Mouse (Mus musculus) gastrocnemius, postnatal 10 days (tissue): ENCODE data around the gene Mrps35. TPM values are rescaled to one million over a fixed set of nuclear protein-coding genes. Genes with fewer than 3 reads are reported as not detected.

Experiments
- DNase-seq: peaks from one replicate; pipeline ENCODE4 v3.0.0; 2021; ENCODE audit warnings: mixed read lengths
- long read RNA-seq, 2 experiments: library from polyadenylated mRNA; stranded (forward); transcript quantifications; one replicate each; pipeline ENCODE4 v2.0.0; 2021
- total RNA-seq, 2 experiments: library from RNA; stranded (reverse); gene quantifications; 2 replicates each; pipeline ENCODE4 v1.2.3; 2021

Gene Mrps35
- total RNA-seq = 10 to 100 TPM; 68.4 to 70.7 TPM
- long read RNA-seq, experiment 1, full-length matches to known transcripts = 54 of 59 reads
- long read RNA-seq, experiment 1, partial matches to known transcripts = 0 of 59 reads
- long read RNA-seq, experiment 1, other reads (novel, unspliced or antisense) = 5 of 59 reads
- long read RNA-seq, experiment 2, full-length matches to known transcripts = 54 of 62 reads
- long read RNA-seq, experiment 2, partial matches to known transcripts = 0 of 62 reads
- long read RNA-seq, experiment 2, other reads (novel, unspliced or antisense) = 8 of 62 reads

DNA sequence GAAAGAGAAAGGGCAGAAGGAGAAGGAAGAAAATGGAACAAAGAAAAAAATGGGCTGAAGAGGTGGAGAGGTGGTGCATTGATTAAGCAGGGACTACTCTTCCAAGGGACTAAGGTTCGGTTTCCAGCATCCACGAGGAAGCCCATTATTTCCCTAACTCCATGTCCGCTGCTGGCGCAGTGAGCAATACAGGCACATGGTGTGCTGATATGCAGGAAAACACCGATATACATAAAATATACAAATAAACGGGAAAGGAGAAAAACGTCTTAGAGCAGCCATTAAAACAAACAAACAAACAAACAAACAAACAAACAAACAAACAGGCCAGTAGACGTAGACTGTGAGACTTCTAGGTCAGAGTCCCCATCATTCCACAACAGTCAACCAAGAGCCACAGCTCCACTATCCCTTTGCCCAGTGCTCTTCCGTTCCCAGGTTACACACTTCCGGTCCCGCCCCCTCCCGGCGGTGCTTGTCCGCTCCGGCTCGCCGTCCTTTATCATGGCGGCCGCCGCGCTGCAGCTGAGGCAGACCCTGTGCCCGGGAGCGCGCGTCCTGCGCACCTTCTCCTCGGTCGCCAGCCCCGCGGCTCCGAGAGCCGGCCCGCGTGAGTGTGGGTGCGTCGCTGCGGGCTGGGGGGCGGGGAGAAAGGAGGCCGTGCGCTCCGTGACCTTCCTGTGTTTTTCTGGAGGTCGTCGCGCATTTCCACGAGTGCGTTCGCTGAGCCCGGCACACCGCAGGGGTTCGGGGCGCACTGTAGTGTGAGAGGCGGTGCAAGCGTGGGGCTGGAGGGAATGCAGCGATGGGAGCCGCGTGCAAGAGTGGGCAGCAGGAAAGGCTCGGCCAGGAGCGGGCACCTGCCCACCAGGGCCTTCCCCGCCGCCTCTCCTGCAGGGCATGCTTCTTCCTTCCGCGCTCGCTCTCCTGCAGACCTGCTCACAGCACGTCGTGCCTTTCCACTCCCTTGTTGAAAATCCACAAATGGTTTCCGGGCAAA, at the start of gene Mrps35:
Mrps35 (plus strand) TSS at position 474 of the 1,000 bp plus-strand sequence.
- DNase-seq = peak; percentile 91

DNA sequence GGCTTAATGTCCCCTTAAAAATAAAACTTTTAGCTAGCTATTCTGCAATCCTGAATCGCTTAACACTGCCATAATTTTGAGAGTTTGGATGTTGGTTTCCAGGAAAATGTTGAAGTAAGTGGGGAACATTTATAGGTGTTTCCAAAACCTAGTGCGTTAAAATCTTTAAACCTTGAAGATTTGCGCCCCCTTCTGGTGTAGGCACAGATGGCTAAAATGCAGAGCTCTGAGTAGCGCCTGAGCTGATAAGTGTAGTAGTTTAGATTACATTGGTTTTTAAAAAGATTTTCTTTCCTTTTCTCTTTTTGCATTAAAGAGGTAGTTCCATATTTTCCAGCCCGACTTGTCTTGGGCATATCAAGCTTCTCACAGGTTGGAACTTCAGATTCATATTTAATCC, 48.3 kb upstream of the Mrps35 start:
- DNase-seq = peak; percentile 67

DNA sequence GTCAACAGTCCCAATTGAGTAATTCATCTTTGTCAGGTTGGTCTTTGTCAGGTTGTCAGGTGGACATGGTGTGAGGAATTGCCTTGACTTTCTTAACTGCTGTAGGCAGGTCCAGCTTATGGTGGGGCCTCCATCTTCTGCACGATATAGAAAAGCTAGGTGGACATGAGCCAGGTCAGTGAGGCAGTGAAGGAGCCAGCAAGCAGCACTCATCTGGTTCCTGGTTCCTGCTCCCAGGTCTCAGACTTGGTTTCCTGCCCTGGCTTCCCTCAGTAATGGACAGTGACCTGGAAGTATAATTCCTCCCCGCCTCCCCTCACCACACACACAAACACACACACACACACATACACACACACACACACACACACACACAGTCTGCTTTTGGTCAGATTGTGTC, 47.2 kb upstream of the Mrps35 start:
- no peak for DNase-seq

DNA sequence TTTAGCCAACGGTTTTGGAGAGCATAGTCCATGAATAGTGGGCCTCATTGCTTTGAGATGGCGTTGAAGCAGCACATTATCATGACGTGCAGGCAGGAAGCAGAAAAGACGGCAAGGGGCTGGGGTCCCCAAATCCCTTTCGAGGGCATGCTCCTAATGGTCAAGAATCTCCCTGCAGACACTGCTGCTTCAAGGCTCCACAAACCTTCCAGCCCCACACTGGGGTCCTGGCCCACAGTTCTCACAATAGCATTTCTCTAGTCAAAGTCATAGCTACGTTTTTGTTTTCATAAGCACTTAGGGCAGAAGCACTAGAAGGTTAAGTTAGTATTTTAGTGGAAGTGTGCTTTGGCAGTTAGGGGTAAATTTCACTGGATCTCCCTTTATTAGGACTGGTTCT, 46.7 kb upstream of the Mrps35 start:
- no peak for DNase-seq

DNA sequence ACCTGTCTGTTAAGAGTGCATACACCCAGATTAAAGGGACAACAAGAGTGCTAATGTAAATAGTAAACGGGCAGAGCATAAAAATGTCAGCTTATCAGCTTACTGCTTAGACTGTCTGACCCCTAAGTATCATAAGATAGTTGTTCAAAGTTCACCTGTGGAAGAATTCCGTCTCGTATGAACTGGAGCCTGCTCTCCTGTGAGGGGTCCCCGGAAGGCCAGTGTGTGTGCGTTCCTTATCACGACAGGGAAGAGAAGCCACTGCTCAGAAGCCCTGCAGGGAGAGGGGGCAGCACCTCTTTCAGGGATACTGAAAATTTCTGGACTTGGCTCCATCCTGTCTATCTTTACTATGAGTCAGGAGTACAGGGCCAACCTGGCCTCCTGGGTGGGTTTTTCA, 45.6 kb upstream of the Mrps35 start:
- DNase-seq = no peak

DNA sequence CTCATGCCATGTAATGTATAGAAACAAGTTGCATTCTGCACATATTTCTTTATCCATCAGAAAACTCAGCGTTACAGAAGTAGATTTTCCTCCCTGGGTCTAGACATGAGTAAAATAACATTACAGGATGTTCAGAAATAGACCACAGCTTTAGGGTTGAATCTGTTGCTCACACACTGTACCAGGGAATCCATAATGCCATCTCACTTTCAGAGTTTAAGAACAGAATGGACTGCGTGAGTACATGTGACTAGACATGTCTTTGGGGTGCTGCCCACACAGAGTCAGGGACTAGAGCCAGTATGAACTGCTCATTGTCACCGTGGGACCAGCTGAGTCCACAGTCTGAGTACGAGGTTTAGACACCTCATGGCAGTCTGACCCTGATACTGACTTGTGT, 43.9 kb upstream of the Mrps35 start:
- no peak for DNase-seq

DNA sequence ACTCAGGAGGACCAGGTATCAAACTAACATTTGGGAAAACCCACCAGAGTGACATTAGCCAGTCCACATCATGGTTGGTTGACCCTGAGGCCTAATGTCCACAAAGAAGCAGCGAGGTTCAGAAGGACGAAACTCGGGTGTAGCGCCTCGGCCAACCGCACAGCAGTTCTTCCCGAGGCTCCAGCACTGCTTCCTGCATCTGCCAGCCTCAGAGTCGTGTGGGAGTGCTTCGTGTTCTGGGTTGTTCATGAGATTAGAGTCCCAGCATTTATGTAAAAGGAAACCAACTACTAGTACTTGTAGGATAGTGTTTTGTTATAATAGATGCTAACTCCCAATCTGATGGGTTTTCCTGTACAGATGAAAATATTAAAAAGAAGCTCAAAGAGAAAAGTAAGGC, 43.3 kb upstream of the Mrps35 start:
- DNase-seq = no peak

DNA sequence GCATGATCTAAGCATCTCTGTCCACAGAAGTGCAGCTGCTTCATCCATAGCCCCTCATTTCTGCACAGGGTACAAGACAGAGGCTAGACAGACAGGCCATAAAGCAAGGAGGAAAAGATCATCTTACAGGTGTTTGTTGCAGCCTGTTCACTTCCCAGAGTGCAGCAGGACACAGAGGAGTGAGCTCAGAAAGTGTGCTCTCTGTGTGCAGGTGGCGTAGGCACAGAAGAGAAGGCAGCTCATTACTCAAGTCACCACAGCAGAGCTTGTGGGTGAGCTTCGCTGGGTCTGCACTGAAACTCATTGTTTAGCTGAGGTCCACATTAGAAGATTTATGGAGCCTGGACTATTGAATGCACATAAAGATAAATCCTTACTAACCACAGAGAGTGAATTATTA, 42.8 kb upstream of the Mrps35 start:
- DNase-seq = no peak

DNA sequence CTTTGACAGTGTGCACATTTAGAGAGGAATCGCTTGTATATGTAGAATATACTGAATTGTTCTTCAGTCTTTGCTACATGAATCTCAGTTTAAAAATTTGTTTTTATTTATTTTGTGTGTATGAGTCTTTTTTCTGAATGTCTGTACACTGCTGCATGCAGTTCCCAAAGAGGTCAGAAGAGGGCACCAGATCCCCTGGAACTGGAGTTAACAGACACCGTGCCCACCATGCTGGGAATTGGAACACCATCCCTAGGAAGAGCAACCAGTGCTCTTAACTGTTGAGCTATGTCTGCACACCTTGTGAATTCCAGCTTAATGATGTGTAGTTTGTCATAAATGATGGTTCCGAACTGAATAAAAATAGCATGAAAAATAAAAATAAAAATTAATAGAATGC, 34.4 kb upstream of the Mrps35 start:
- DNase-seq = peak; percentile 67

DNA sequence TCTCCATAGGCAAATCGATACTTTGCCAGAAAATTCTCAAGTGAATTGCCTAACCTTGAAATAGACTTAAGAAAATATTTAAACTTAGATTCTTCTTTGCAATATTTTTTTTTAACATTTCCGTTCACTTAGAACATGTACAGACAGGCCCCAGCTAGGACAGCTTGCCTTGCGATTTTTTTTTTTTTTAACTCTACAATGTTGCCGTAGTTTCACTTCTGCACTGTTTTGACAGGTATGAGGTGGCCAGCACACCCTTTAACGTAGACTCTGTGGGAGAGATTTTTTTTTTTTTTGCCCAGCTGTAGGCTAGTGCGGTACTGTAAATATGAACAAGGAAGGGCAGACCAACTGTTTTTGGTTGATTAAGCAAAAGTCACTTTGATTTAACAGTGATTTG, 32.2 kb upstream of the Mrps35 start:
- no peak for DNase-seq

DNA sequence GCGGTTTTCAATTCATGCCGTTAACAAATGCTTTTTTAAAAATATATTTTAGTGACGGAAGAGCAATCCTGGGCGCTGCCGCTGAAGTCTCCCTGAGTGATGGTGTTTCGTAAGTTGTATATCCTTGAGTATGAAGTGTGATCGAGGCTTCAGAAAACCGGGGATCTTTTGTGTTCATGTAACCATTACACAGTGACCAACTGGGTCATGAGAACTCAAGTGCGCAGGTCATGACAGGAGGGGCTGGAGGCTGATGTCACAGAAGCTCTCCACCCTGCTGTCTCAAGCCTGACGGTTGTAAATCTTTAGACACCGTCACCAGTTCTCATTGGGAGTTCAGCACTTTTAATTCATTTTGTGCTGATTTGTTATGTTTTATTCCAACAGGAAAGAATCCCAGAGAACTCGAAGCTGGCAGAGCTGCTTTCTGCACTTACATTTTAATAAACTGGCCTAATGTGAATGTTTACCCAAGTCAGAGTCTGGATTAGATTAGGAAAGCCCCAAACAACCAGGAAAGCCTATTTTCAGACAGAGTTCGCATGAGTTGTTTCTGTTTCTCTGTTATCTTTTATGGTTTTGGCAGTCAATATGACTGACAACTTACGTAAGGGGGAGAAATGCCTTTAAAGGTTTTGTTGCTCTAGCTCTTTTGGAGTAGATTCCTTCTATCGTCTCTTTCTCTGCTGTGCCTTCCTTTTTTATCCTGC, 31.6 kb upstream of the Mrps35 start:
- DNase-seq = no peak

DNA sequence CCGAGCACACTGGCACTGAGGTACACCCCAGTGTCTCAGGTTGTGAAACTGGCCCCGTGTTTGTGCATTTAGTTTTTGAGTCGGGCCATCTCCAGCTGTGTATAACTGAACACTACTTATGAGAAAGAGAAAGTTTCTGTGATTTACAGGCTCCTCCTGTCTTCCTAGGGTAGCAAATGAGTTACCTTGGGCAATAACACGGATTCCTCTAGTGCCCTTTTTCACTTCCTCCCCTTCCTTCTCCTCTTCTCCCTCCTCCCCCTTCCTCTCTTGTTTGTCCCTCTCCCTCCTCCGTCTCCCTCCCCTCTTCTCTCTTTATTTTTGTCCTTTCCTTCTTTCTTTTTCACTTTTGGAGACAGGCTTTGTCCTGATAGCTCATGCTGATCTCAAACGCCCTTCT, 31.0 kb upstream of the Mrps35 start:
- DNase-seq = no peak

DNA sequence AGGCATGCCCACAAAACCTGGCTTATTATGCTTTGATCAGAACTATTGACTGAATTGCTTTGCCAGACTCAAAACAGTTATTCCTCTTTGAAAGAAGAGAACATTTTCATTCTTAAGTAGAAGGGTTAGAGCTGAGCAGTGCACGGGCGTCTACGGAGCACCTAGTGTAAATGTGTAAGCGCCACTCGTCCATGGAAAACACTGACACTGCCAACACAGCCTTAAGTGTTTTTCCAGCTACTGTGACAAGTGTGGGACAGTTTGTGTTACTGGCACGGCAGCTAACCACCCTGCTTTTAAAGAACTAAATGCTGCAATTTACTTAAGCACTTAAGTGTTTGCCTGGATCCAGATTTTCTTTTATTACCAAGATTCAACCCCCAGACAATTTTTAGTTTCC, 30.6 kb upstream of the Mrps35 start:
- no peak for DNase-seq

DNA sequence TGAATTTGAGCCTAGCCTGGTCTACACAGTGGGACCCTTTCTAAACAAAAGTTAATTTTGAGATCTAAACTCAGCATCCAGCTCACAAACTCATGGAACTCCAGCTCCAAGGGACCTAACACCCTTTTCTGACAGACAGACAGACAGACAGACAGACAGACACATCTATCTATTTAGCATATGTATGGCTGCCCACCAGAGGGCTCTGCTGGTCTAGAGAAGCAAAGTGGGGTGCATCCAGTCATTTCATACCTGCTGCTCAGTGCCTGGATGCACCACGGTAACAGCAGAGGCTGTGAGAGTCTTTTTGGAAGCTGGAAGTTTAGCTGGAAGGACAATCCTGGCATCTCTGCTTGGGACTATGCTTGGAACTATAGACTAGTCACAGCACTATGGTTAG, 29.0 kb upstream of the Mrps35 start:
- DNase-seq = no peak

DNA sequence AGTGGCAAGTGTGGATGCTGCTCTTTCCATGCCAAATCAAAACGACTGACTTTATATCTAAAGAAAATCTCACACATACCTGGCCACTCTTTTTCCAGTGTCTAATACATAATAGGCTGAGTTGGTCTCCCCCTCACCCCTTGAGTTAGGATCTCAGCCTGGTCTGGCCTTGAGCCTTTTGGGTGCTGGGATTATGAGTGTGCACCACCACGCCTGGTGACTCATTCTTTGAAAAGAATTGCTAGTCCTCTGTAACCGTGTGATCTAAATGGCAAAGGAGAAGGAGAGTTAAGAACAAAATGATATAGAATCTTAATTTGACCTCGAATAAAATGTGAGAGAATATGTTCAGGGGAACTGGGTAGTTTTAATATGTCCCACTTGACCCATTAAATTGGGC, 24.7 kb upstream of the Mrps35 start:
- no peak for DNase-seq

DNA sequence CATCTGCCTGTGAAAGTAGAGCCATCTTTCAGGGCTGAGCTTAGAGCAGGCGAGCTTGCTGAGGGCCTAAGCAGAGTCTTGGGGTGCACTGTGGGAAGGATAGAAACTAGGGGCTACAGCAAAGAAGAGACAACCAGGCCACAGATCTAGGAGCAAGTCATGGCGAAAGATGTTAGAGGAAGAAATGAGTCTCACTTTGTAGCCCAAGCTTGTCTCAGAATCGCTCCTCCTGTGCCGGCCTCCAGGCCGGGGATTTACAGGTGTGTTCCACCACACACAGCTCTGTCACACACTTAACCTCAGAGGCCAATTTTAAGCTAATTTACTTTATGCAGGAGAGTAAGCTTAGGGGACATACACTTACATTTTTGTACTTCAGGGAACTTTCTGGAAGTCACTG, 24.2 kb upstream of the Mrps35 start:
- DNase-seq = no peak

DNA sequence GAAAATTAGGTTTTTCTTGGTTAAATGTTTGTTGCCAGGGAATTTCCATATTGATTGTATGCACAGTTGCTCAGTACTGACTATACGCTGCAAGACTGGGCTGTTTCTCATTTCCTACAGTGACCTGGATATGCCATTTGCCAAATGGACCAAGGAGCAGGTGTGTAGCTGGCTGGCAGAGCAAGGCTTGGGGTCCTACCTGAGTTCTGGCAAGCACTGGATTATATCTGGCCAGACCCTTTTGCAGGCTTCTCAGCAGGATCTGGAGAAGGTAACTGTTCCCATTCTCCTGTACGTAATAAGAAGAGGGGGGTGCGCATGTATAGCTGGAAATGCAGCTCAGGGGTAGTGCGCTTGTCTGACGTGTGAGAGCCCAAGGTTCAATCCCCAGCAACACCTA, 21.4 kb upstream of the Mrps35 start:
- no peak for DNase-seq

DNA sequence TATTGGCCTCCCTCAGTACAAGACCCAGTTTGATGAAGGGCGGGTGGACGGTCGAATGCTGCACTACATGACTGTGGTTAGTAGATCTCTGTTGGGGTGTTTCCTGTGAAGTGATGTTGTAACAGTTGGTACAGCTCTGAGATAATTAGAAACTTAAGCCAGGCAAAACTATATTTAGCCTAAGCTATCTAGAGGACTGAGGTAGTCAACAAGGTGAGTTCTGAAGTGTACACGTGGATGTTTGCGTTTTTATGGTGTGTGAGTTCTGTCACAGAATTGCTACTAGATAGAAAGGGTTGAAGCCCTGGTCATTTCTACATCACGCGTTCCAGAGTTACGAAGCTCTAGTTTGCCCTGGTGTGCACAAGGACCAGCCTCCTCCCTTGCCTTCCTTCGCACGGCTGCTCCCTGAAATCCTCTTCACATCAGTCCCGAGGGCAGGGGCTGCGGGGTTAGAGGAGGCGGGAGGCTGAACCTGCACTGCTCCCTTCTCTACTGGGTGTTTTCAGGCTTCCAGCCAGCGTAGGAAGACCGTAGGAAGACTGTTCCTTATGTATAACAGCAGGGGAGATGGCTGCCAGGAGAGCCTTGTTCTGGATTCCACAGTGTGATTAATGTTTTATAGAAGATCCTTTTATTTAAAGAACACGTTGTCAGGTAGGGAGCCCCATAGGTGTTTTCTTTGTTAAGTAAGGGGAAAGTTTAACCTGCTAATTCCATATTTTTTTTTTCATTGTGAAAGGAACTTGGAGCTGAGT, 20.0 kb upstream of the Mrps35 start:
- DNase-seq = no peak

DNA sequence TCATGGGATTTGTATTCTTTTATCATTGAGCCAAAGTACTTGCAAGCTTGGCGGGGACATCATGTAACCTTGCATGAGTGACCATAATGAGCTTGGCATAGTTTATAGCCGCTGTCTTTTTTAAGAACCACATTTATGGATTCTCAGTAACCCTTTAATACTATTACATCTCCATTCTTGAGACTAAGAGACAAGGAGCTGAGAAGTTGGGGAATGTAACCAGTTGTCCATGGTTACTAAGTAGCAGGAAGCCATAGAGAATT, 19.5 kb upstream of the Mrps35 start:
- no peak for DNase-seq

DNA sequence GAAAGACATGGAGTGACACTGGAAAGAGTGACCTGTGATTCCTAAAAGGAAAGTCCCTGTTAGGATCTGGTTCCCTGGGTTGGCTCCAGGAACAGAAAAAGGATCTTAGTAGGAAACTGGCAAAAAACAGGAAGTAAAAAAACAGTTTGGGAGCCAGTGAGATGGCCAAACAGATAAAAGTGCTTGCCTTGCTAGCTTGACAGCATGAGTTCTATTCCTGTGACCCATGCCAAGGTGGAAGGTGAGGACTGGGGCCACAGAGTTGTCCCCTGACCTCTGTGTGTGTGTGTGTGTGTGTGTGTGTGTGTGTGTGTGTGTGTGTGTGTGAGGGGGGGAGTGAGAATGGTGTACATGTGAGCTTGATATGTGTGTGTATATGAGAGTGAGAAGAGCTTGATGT, 19.0 kb upstream of the Mrps35 start:
- DNase-seq = no peak

DNA sequence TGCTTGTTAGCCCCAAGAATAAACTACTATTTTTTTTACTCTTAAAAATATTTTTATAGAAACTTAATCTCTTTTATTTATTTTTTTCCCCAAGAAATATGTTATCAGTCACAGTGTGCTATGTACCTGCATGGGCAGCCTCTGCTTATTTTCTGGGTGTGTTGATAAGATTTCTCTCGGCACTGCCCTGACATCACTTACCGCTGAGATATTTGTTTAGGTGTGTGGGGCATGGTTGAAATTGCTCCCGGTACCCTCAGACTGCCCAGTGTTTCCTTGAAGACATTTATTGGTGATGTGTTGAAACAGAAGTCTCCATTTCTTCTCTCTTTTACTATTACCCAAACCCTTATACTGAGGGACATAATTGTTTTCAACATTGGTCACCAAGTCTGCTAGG, 17.8 kb upstream of the Mrps35 start:
- DNase-seq = no peak

DNA sequence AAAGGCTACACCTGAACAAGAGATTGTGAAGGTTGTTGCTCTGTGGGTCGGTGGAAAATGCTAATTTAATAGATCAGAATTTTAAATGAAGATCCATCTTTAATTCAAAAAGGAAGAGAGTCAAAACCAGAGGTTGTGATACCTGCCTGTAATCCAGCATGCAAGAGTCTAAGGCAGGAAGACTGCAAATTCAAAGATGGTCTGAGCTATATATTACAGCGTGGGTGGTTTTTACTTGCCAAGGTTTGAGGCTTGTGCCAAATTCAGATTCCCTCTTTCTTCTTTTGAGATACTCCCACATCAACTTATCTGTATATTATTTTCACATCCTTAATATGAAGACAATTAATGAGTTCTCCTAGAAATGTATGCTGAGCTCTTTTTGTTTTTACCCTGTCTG, 14.2 kb upstream of the Mrps35 start:
- no peak for DNase-seq

DNA sequence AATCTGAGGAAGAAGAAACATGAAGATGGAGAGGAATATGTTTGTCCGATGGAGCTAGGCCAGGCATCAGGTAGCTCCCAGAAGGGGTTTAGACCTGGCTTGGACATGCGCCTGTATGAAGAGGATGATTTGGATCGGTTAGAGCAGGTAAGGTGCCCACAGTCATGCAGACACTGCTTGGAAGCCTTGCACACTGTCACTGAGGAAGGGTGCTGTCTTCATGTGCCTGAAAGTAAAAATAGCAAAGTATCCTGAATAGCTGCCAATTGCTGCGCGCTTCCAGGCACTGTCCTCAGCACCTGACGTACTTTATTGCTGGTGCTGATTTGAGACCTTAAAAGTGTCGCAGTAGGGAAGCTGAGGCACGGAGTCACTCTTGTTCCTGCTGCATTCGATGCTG, 13.0 kb upstream of the Mrps35 start:
- no peak for DNase-seq
